Comparison of ENCODE assay signal across 8 mouse cellular contexts in the genomic region with DNA sequence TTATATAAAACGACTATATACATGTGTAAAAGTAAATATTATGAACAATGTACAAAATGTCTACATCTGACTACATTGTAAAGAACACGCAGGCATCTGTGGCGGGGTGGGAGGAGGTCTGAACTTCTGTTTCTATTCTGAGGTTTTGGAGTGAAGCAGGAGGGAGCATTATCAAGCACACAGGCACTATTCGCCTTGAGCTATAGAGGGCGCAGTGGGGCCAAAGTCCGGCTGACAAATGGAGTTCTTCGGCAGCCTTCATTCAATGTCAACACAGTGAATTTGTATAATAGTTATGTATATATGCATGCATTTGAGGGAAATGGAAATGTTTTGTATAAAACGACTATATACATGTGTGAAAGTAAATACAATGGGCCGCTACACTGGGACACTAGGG. TPM values are rescaled to one million over a fixed set of nuclear protein-coding genes. Genes with fewer than 3 reads are reported as not detected.
DNase-seq lines count a peak whose midpoint lies in the region; ATAC-seq and TF ChIP-seq lines count a peak whose summit lies in the region.

No protein-coding gene starts in this region.

- no peaks in the 10 kb centered on the region for H3K36me3 ChIP-seq in ES-E14 (ENCODE audit: control insufficient read depth, insufficient read depth, low read length, poor library complexity, severe bottlenecking)
- no peaks in the 10 kb centered on the region for H3K36me3 ChIP-seq in intestine, embryonic 14.5 days (ENCODE audit: control insufficient read depth, insufficient read depth, low read length)
- no peaks in the 10 kb centered on the region for H3K36me3 ChIP-seq in liver, embryonic 14.5 days (replicated peaks; ENCODE audit: control insufficient read depth, insufficient read depth, low read depth)
- no peaks in the 10 kb centered on the region for H3K36me3 ChIP-seq in neural tube, embryonic 11.5 days (ENCODE audit: control insufficient read depth, insufficient read depth, low read length)

- in situ Hi-C loops in ES-E14 (cut with MboI; ENCODE audit: low sequenced_read_pairs in 2 of 2, unreplicated experiment in 2 of 2), result no loop called here

- no peaks in the 10 kb centered on the region for H3K27me3 ChIP-seq in intestine, embryonic 14.5 days (replicated peaks; ENCODE audit: control insufficient read depth, insufficient read depth, low read length)
- H3K27me3 ChIP-seq in liver, embryonic 14.5 days (ENCODE audit: control insufficient read depth, insufficient read depth, low read length), result no peaks in the 10 kb centered on the region
- H3K27me3 ChIP-seq in neural tube, embryonic 11.5 days (ENCODE audit: control insufficient read depth, insufficient read depth, low read length), result no peaks in the 10 kb centered on the region

- no peak overlapping the region for H3K27ac ChIP-seq in ES-E14 (ENCODE audit: insufficient read depth, low read depth, low read length, poor library complexity, severe bottlenecking)
- no peak overlapping the region for H3K27ac ChIP-seq in intestine, embryonic 14.5 days (ENCODE audit: low read depth)
- no peak overlapping the region for H3K27ac ChIP-seq in liver, embryonic 14.5 days
- H3K27ac ChIP-seq in neural tube, embryonic 11.5 days (ENCODE audit: low read depth, low read length), result no peak overlapping the region

- no peak for ATAC-seq in intestine, embryonic 14.5 days (replicated peaks; ENCODE audit: low FRiP score, low TSS enrichment, low read depth)
- no peak for ATAC-seq in liver, embryonic 14.5 days (ENCODE audit: insufficient read depth)
- ATAC-seq in neural tube, embryonic 11.5 days (ENCODE audit: insufficient read depth, low FRiP score, low TSS enrichment), result no peak
- no peak; the same call in 1 of the 2 replicates for ATAC-seq in erythroid progenitor cell, adult 5-6 weeks (replicated peaks; ENCODE audit: low FRiP score, poor library complexity, severe bottlenecking)

- DNase-seq in A20 (ENCODE audit: low read depth, low spot score) (peak; percentile 39), ES-E14 (ENCODE audit: low read depth, low spot score) (peak; percentile 64)
- peak; percentile 28 to 43 for DNase-seq in cerebellum, postnatal 36 days
- peak; percentile 39 for DNase-seq in gastrocnemius, postnatal 25 days
- DNase-seq in intestine, embryonic 14.5 days (ENCODE audit: low spot score), result peak; percentile 72
- DNase-seq in liver, embryonic 14.5 days (ENCODE audit: low read depth in 3 of 3, low spot score in 3 of 3), result peak in 2 of 3 experiments; percentile 13 to 19
- DNase-seq in neural tube, embryonic 11.5 days (ENCODE audit: low spot score), result peak; percentile 69

- H3K4me2 ChIP-seq in intestine, embryonic 14.5 days (ENCODE audit: low read length), result peak overlapping the region; percentile 53
- peak overlapping the region; percentile 47 for H3K4me2 ChIP-seq in liver, embryonic 14.5 days (ENCODE audit: low read depth)
- peak overlapping the region; percentile 44 for H3K4me2 ChIP-seq in neural tube, embryonic 11.5 days (ENCODE audit: low read depth)

- TF ChIP-seq CTCF in liver, embryonic 14.5 days (IDR thresholded peaks at IDR 0.05; ENCODE audit: low read depth), result peak; percentile 63

- H3K4me1 ChIP-seq in ES-E14 (ENCODE audit: control insufficient read depth in 2 of 2, insufficient read depth in 2 of 2, low read length in 2 of 2, poor library complexity in 1 of 2), result peaks cover 0 to 1% of the 10 kb centered on the region in 2 experiments; a peak in 1 of 4 replicates
- H3K4me1 ChIP-seq in intestine, embryonic 14.5 days (replicated peaks; ENCODE audit: control insufficient read depth, insufficient read depth, low read length), result 0 out of 2 replicates have a peak, but pooled peaks cover 5% of the 10 kb centered on the region
- no peaks in the 10 kb centered on the region for H3K4me1 ChIP-seq in liver, embryonic 14.5 days (replicated peaks; ENCODE audit: control insufficient read depth in 2 of 2, insufficient read depth in 2 of 2, low read length in 1 of 2)
- no peaks in the 10 kb centered on the region for H3K4me1 ChIP-seq in neural tube, embryonic 11.5 days (ENCODE audit: control insufficient read depth, insufficient read depth, low read length)

- peak overlapping the region; percentile 54 to 75 for H3K4me3 ChIP-seq in ES-E14 (ENCODE audit: insufficient read depth in 1 of 2, low read depth in 1 of 2, low read length in 2 of 2, poor library complexity in 1 of 2, severe bottlenecking in 1 of 2)
- peak overlapping the region; percentile 18; the same call in 1 of the 2 replicates for H3K4me3 ChIP-seq in intestine, embryonic 14.5 days (ENCODE audit: low read depth, low read length)
- H3K4me3 ChIP-seq in liver, embryonic 14.5 days (ENCODE audit: insufficient read depth in 1 of 2, low read depth in 2 of 2, low read length in 2 of 2), result peak overlapping the region in 1 of 2 experiments; percentile 20; a peak in 1 of 4 replicates
- peak overlapping the region; percentile 31 for H3K4me3 ChIP-seq in neural tube, embryonic 11.5 days (ENCODE audit: low read depth, low read length)

- no peak for TF ChIP-seq EP300 in liver, embryonic 14.5 days (IDR thresholded peaks at IDR 0.05; ENCODE audit: low read depth)

- H3K9ac ChIP-seq in ES-E14 (ENCODE audit: insufficient read depth, low read depth, low read length, poor library complexity, severe bottlenecking), result no peak overlapping the region; the same call in 1 of the 2 replicates
- H3K9ac ChIP-seq in intestine, embryonic 14.5 days (ENCODE audit: low read length), result no peak overlapping the region; the same call in 1 of the 2 replicates
- H3K9ac ChIP-seq in liver, embryonic 14.5 days (replicated peaks), result no peak overlapping the region
- peak overlapping the region; percentile 53 for H3K9ac ChIP-seq in neural tube, embryonic 11.5 days (ENCODE audit: low read length)

- no peaks in the 10 kb centered on the region for H3K9me3 ChIP-seq in ES-E14 (ENCODE audit: control insufficient read depth, insufficient read depth, low read depth, low read length)
- H3K9me3 ChIP-seq in intestine, embryonic 14.5 days (ENCODE audit: control insufficient read depth, low read length), result no peaks in the 10 kb centered on the region
- H3K9me3 ChIP-seq in liver, embryonic 14.5 days (ENCODE audit: control insufficient read depth, low read length), result no peaks in the 10 kb centered on the region
- H3K9me3 ChIP-seq in neural tube, embryonic 11.5 days (ENCODE audit: control insufficient read depth, low read length), result no peaks in the 10 kb centered on the region

- 7% methylated on average over 9 of the region's 9 CpGs for WGBS in intestine, embryonic 14.5 days
- WGBS in liver, embryonic 14.5 days (ENCODE audit: insufficient replicate concordance), result 9% methylated on average over 9 of the region's 9 CpGs
- 10% methylated on average over 9 of the region's 9 CpGs for WGBS in neural tube, embryonic 11.5 days

TF ChIP-seq in ES-E14, 5 proteins besides CTCF, POLR2A, EP300 and RAD21:
- TF ChIP-seq HCFC1 (IDR thresholded peaks at IDR 0.05; ENCODE audit: borderline replicate concordance, insufficient read depth, low read length) (no peak), ZNF384 (IDR thresholded peaks at IDR 0.05; ENCODE audit: low read depth, low read length) (no peak), ZC3H11A (IDR thresholded peaks at IDR 0.05; ENCODE audit: borderline replicate concordance, low read depth, low read length) (no peak), CHD2 (IDR thresholded peaks at IDR 0.05; ENCODE audit: low read depth, low read length) (no peak), MAFK (IDR thresholded peaks at IDR 0.05; ENCODE audit: insufficient read depth, low read depth, low read length) (no peak)
TF ChIP-seq in ES-E14: peak in this region for 0.

RNA-seq across cellular contexts. Expression of gene Stambp, which starts 26.1 kb away (rescaled TPM):
- total RNA-seq in ES-E14 (2012; rRNA removed), result 2.0 and 2.3 TPM in 2 replicates
- total RNA-seq in gastrocnemius, postnatal 25 days (2021), result 1 to 10 TPM; 6.7 to 7.9 TPM
- polyA plus RNA-seq in intestine, embryonic 14.5 days (2014; fragmentation: Nextera tagmentation; extraction: Ambion mirVana), result 23.8 and 26.0 TPM in 2 replicates
- polyA plus RNA-seq in liver, embryonic 14.5 days (2012; rRNA removed), result 5.1 and 6.2 TPM in 2 replicates
- 9.9 and 10.1 TPM in 2 replicates for polyA plus RNA-seq in liver, embryonic 14.5 days (2014; fragmentation: Nextera tagmentation; extraction: Ambion mirVana)
- polyA plus RNA-seq in neural tube, embryonic 11.5 days (2014; fragmentation: Nextera tagmentation; extraction: Ambion mirVana), result 24.7 and 27.9 TPM in 2 replicates
- 10.5 and 13.3 TPM in 2 replicates for total RNA-seq in erythroid progenitor cell, adult 5-6 weeks (2015; ENCODE audit: low replicate concordance)
- 1.0 and 9.7 TPM in 2 replicates for total RNA-seq in erythroid progenitor cell, adult 5-6 weeks (2017; ENCODE audit: low replicate concordance)

RNA-seq across cellular contexts. Expression of gene Clec4f, which starts 57.3 kb away (rescaled TPM):
- not detected in 2 replicates for total RNA-seq in ES-E14 (2012; rRNA removed)
- total RNA-seq in gastrocnemius, postnatal 25 days (2021), result not detected
- polyA plus RNA-seq in intestine, embryonic 14.5 days (2014; fragmentation: Nextera tagmentation; extraction: Ambion mirVana), result not detected in 2 replicates
- polyA plus RNA-seq in liver, embryonic 14.5 days (2012; rRNA removed), result 3.3 and 3.9 TPM in 2 replicates
- polyA plus RNA-seq in liver, embryonic 14.5 days (2014; fragmentation: Nextera tagmentation; extraction: Ambion mirVana), result 4.1 and 5.3 TPM in 2 replicates
- not detected in 2 replicates for polyA plus RNA-seq in neural tube, embryonic 11.5 days (2014; fragmentation: Nextera tagmentation; extraction: Ambion mirVana)
- total RNA-seq in erythroid progenitor cell, adult 5-6 weeks (2015; ENCODE audit: low replicate concordance), result not detected in 2 replicates
- total RNA-seq in erythroid progenitor cell, adult 5-6 weeks (2017; ENCODE audit: low replicate concordance), result not detected in 2 replicates

Comparison
In these comparisons a context has a peak if more than half of its experiments do, and no peak if none do; other contexts are left out.
1. DNase-seq: peak in every context shown above with its lines; median percentile 72 in intestine, embryonic 14.5 days; 69 in neural tube, embryonic 11.5 days; 64 in ES-E14; 39 in A20; 39 in gastrocnemius, postnatal 25 days; 36 in cerebellum, postnatal 36 days; 16 in liver, embryonic 14.5 days.